Mouse (Mus musculus): ENCODE results near the gene Smad3. TPM values are rescaled to one million over a fixed set of nuclear protein-coding genes. Genes with fewer than 3 reads are reported as not detected.

Smad3 gene
- polyA plus RNA-seq (2014; fragmentation: Nextera tagmentation; extraction: Ambion mirVana) = 16.1 and 16.4 TPM in 2 replicates

DNA sequence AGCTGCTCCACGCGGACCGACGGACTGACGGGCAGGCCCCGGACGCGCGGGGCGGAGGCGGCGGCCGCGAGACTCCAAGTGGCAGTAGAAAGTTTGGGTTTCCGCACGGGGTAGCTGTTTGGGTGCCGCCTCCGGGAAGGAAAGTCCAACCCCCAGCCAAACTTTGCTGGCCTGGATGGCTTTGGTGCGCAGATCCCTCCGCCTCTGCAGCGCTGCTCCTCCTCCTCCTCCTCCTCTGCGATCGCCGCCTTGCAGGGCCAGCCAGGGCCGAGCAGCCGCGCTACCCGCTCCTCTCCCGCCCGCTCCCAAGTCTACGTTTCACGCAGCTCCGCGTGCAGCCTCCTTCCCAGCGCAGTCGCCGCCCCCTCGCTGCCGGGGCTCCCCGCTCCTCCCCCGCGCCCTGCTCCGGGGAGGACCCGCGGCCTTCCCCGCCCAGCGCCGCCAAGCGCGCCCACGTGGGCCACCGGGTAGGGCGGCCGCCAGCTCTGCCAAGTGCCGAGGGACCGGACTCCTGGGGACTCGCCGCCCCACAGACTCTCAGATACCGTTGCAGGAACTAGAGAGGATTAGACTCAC lies at the start of gene Smad3:
TSS of gene Smad3 (minus strand) at position 130 of the 576 bp plus-strand sequence.
- peak; percentile 96 for DNase-seq
- peak; percentile 96 for ATAC-seq (ENCODE audit: insufficient read depth)
- peak within 1 kb of the TSS; percentile 73 for H3K4me2 ChIP-seq
- H3K9me3 ChIP-seq (ENCODE audit: low read depth, low read length) = peaks cover 4% of the 10 kb centered on the region; the same call in 1 of the 2 replicates
- no peaks in the 10 kb centered on the region for H3K36me3 ChIP-seq (ENCODE audit: insufficient read depth)
- peak within 1 kb of the TSS; percentile 92 for H3K9ac ChIP-seq
- H3K4me3 ChIP-seq (ENCODE audit: low read depth, low read length) = peak within 1 kb of the TSS; percentile 87
- H3K27ac ChIP-seq (ENCODE audit: low read depth) = peak within 1 kb of the TSS; percentile 98
- H3K27me3 ChIP-seq (ENCODE audit: insufficient read depth, low read length) = no peaks in the 10 kb centered on the region
- no peak; the same call in 1 of the 2 replicates for TF ChIP-seq CTCF (IDR thresholded peaks at IDR 0.05; ENCODE audit: low read depth)
- H3K4me1 ChIP-seq (ENCODE audit: insufficient read depth) = peaks cover 40% of the 10 kb centered on the region
- WGBS = under 1% methylated on average over 59 of the region's 59 CpGs

- ATAC-seq (ENCODE audit: insufficient read depth) = no peak
- TF ChIP-seq CTCF (IDR thresholded peaks at IDR 0.05; ENCODE audit: low read depth) = no peak
- no peaks in the 10 kb centered on the region for H3K27me3 ChIP-seq (ENCODE audit: insufficient read depth, low read length)
- no peak overlapping the region for H3K4me2 ChIP-seq
- no peak overlapping the region for H3K4me3 ChIP-seq (ENCODE audit: low read depth, low read length)
- no peak overlapping the region for H3K9ac ChIP-seq
- H3K36me3 ChIP-seq (ENCODE audit: insufficient read depth) = no peaks in the 10 kb centered on the region
- no peaks in the 10 kb centered on the region for H3K9me3 ChIP-seq (ENCODE audit: low read depth, low read length)
- peak; percentile 46 for DNase-seq
- H3K27ac ChIP-seq (ENCODE audit: low read depth) = no peak overlapping the region
- H3K4me1 ChIP-seq (ENCODE audit: insufficient read depth) = peaks cover 13% of the 10 kb centered on the region; the same call in 1 of the 2 replicates
- 46% methylated on average over 3 of the region's 3 CpGs for WGBS
These were observed 47.1 kb upstream of the Smad3 start for GRCm38 (mm10) chr9:63804847-63805246.

- H3K9me3 ChIP-seq (ENCODE audit: low read depth, low read length) = no peaks in the 10 kb centered on the region
- H3K9ac ChIP-seq = no peak overlapping the region
- no peaks in the 10 kb centered on the region for H3K36me3 ChIP-seq (ENCODE audit: insufficient read depth)
- H3K4me2 ChIP-seq = peak overlapping the region; percentile 36
- 5% methylated on average over 8 of the region's 8 CpGs for WGBS
- no peak overlapping the region for H3K4me3 ChIP-seq (ENCODE audit: low read depth, low read length)
- DNase-seq = peak; percentile 89
- TF ChIP-seq CTCF (IDR thresholded peaks at IDR 0.05; ENCODE audit: low read depth) = no peak
- peaks cover 13% of the 10 kb centered on the region; the same call in 1 of the 2 replicates for H3K4me1 ChIP-seq (ENCODE audit: insufficient read depth)
- peak overlapping the region; percentile 74 for H3K27ac ChIP-seq (ENCODE audit: low read depth)
- H3K27me3 ChIP-seq (ENCODE audit: insufficient read depth, low read length) = no peaks in the 10 kb centered on the region
- peak; percentile 83 for ATAC-seq (ENCODE audit: insufficient read depth)
These were observed 45.4 kb upstream of the Smad3 start for GRCm38 (mm10) chr9:63803181-63803591.

- no peak overlapping the region for H3K4me2 ChIP-seq
- H3K9ac ChIP-seq = no peak overlapping the region
- peaks cover 13% of the 10 kb centered on the region; the same call in 1 of the 2 replicates for H3K4me1 ChIP-seq (ENCODE audit: insufficient read depth)
- no peaks in the 10 kb centered on the region for H3K27me3 ChIP-seq (ENCODE audit: insufficient read depth, low read length)
- H3K9me3 ChIP-seq (ENCODE audit: low read depth, low read length) = no peaks in the 10 kb centered on the region
- 72% methylated on average over 7 of the region's 7 CpGs for WGBS
- peak overlapping the region; percentile 74; the same call in 1 of the 2 replicates for H3K27ac ChIP-seq (ENCODE audit: low read depth)
- TF ChIP-seq CTCF (IDR thresholded peaks at IDR 0.05; ENCODE audit: low read depth) = no peak
- no peaks in the 10 kb centered on the region for H3K36me3 ChIP-seq (ENCODE audit: insufficient read depth)
- no peak overlapping the region for H3K4me3 ChIP-seq (ENCODE audit: low read depth, low read length)
- ATAC-seq (ENCODE audit: insufficient read depth) = no peak
- no peak for DNase-seq
These were observed 44.7 kb upstream of the Smad3 start for GRCm38 (mm10) chr9:63802504-63802903.

GRCm38 (mm10) chr9:63802080-63802479 lies 44.3 kb upstream of the Smad3 start:
- TF ChIP-seq CTCF (IDR thresholded peaks at IDR 0.05; ENCODE audit: low read depth) = no peak
- no peak overlapping the region for H3K4me3 ChIP-seq (ENCODE audit: low read depth, low read length)
- no peak for ATAC-seq (ENCODE audit: insufficient read depth)
- DNase-seq = no peak
- peaks cover 13% of the 10 kb centered on the region; the same call in 1 of the 2 replicates for H3K4me1 ChIP-seq (ENCODE audit: insufficient read depth)
- no peaks in the 10 kb centered on the region for H3K36me3 ChIP-seq (ENCODE audit: insufficient read depth)
- H3K27me3 ChIP-seq (ENCODE audit: insufficient read depth, low read length) = no peaks in the 10 kb centered on the region
- no peaks in the 10 kb centered on the region for H3K9me3 ChIP-seq (ENCODE audit: low read depth, low read length)
- no peak overlapping the region for H3K27ac ChIP-seq (ENCODE audit: low read depth)
- WGBS = 69% methylated on average over 5 of the region's 5 CpGs
- no peak overlapping the region for H3K4me2 ChIP-seq
- no peak overlapping the region for H3K9ac ChIP-seq

DNA sequence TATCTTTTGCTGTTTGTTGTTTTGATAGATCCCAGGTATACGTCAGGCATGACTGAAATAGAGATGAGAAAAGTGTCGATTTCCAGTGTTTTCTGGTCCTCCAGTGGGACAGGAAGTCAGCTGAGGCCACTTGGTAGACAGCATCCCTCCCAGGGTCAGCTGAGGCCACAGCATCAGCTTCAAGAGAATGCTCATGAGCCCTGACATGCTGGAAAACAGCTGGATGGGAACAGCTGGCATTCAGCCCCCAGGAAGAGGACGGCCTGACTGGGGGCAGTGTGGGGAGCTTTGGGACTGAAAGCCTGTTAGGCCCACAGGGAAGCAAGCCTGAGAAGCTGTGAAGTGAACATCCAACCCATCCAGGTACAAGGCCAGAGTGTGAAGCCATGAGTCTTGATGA lies 38.6 kb upstream of the Smad3 start:
- H3K27ac ChIP-seq (ENCODE audit: low read depth) = no peak overlapping the region
- DNase-seq (peak; percentile 25), ATAC-seq (ENCODE audit: insufficient read depth) (no peak)
- 45% methylated on average over 3 of the region's 3 CpGs for WGBS
- H3K36me3 ChIP-seq (ENCODE audit: insufficient read depth) = no peaks in the 10 kb centered on the region
- H3K9ac ChIP-seq = no peak overlapping the region
- no peak overlapping the region for H3K4me2 ChIP-seq
- no peaks in the 10 kb centered on the region for H3K9me3 ChIP-seq (ENCODE audit: low read depth, low read length)
- H3K4me1 ChIP-seq (ENCODE audit: insufficient read depth) = peaks cover 5% of the 10 kb centered on the region; the same call in 1 of the 2 replicates
- no peak overlapping the region for H3K4me3 ChIP-seq (ENCODE audit: low read depth, low read length)
- TF ChIP-seq CTCF (IDR thresholded peaks at IDR 0.05; ENCODE audit: low read depth) = no peak
- no peaks in the 10 kb centered on the region for H3K27me3 ChIP-seq (ENCODE audit: insufficient read depth, low read length)

GRCm38 (mm10) chr9:63793731-63794495 lies 36.1 kb upstream of the Smad3 start:
- peak; percentile 71 for DNase-seq
- Histone ChIP-seq H3K27me3 (ENCODE audit: insufficient read depth, low read length) (no peaks in the 10 kb centered on the region), H3K27ac (ENCODE audit: low read depth) (no peak overlapping the region), H3K4me2 (no peak overlapping the region), H3K9me3 (ENCODE audit: low read depth, low read length) (no peaks in the 10 kb centered on the region), H3K36me3 (ENCODE audit: insufficient read depth) (no peaks in the 10 kb centered on the region), H3K4me1 (ENCODE audit: insufficient read depth) (peaks cover 22% of the 10 kb centered on the region; the same call in 1 of the 2 replicates), H3K4me3 (ENCODE audit: low read depth, low read length) (no peak overlapping the region), H3K9ac (no peak overlapping the region)
- WGBS = 41% methylated on average over 10 of the region's 10 CpGs
- no peak for TF ChIP-seq CTCF (IDR thresholded peaks at IDR 0.05; ENCODE audit: low read depth)
- ATAC-seq (ENCODE audit: insufficient read depth) = no peak
